Mouse (Mus musculus): ENCODE data around the gene Ddc.

DNA sequence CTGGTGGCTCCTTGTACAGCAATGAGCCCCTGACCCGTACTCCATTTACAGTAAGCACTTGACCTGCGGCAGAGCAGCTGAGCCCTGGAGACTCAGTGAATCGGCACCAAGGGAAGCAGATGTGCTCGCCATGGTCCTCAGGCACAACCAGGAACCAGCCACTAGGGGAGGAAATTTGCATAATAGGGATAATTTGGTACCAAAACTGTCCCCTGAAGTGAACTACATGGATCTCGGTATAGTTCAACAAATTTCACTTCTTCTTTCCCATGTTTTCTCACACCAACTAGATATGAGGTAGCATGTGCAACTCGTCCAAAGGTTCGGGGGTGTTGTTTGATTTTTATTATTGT, 121.1 kb downstream of the Ddc start:
- no peak for TF ChIP-seq CTCF (IDR thresholded peaks at IDR 0.05; ENCODE audit: low read depth, low read length)
- no peak for TF ChIP-seq GATA1 (IDR thresholded peaks at IDR 0.05; ENCODE audit: borderline replicate concordance, low read length)
- no peak for TF ChIP-seq TAL1 (conservative IDR thresholded peaks at IDR 0.05; ENCODE audit: low read depth, low read length)
- TF ChIP-seq POLR2AphosphoS5 (IDR thresholded peaks at IDR 0.05; ENCODE audit: insufficient replicate concordance, low read depth, low read length) = no peak
- no peak for TF ChIP-seq GATA2 (IDR thresholded peaks at IDR 0.05; ENCODE audit: borderline replicate concordance, low read depth, low read length)
